Mouse (Mus musculus): Measurements from ENCODE around the gene Gm28308. TPM values are rescaled to one million over a fixed set of nuclear protein-coding genes. Genes with fewer than 3 reads are reported as not detected.

Gene Gm28308
- polyA plus RNA-seq, 1 experiment from 2014 or later, result not detected

- WGBS, result 14% methylated on average over 5 of the region's 5 CpGs
- TF ChIP-seq EP300 (IDR thresholded peaks at IDR 0.05), result no peak
- Histone ChIP-seq H3K4me2 (replicated peaks; ENCODE audit: low read depth, low read length) (peak overlapping the region; percentile 70), H3K4me3 (ENCODE audit: low read depth, low read length) (peak overlapping the region; percentile 21; the same call in 1 of the 2 replicates), H3K27me3 (replicated peaks; ENCODE audit: insufficient read depth, low read length) (peaks cover 5% of the 10 kb centered on the region; the same call in 1 of the 2 replicates), H3K9ac (replicated peaks; ENCODE audit: low read depth) (0 out of 2 replicates have a peak overlapping the region, but pooled peaks have one; percentile 34), H3K27ac (ENCODE audit: low read length) (peak overlapping the region; percentile 90), H3K36me3 (ENCODE audit: insufficient read depth, low read length) (no peaks in the 10 kb centered on the region), H3K9me3 (ENCODE audit: low read length) (no peaks in the 10 kb centered on the region), H3K4me1 (ENCODE audit: insufficient read depth, low read depth, low read length) (peaks cover 10% of the 10 kb centered on the region; the same call in 1 of the 2 replicates)
- ATAC-seq, result no peak
- no peak for DNase-seq (ENCODE audit: low spot score)
Observed at GRCm38 (mm10) chr6:52170898-52171223, 42.3 kb downstream of the Gm28308 start.

GRCm38 (mm10) chr6:52170166-52170897, 42.8 kb downstream of the Gm28308 start:
- TF ChIP-seq CTCF (IDR thresholded peaks at IDR 0.05) (no peak), EP300 (IDR thresholded peaks at IDR 0.05) (no peak)
- H3K36me3 ChIP-seq (ENCODE audit: insufficient read depth, low read length), result no peaks in the 10 kb centered on the region
- H3K27ac ChIP-seq (ENCODE audit: low read length), result peak overlapping the region; percentile 90
- no peaks in the 10 kb centered on the region for H3K9me3 ChIP-seq (ENCODE audit: low read length)
- H3K9ac ChIP-seq (replicated peaks; ENCODE audit: low read depth), result peak overlapping the region; percentile 34; the same call in 1 of the 2 replicates
- ATAC-seq (peak; percentile 64), DNase-seq (ENCODE audit: low spot score) (peak; percentile 79)
- H3K4me2 ChIP-seq (replicated peaks; ENCODE audit: low read depth, low read length), result peak overlapping the region; percentile 70
- peaks cover 10% of the 10 kb centered on the region; the same call in 1 of the 2 replicates for H3K4me1 ChIP-seq (ENCODE audit: insufficient read depth, low read depth, low read length)
- WGBS, result 6% methylated on average over 40 of the region's 40 CpGs
- H3K4me3 ChIP-seq (ENCODE audit: low read depth, low read length), result peak overlapping the region; percentile 21; the same call in 1 of the 2 replicates
- H3K27me3 ChIP-seq (replicated peaks; ENCODE audit: insufficient read depth, low read length), result peaks cover 5% of the 10 kb centered on the region; the same call in 1 of the 2 replicates

GRCm38 (mm10) chr6:52169499-52170165, 43.5 kb downstream of the Gm28308 start:
- peak overlapping the region; percentile 70 for H3K4me2 ChIP-seq (replicated peaks; ENCODE audit: low read depth, low read length)
- peak overlapping the region; percentile 21; the same call in 1 of the 2 replicates for H3K4me3 ChIP-seq (ENCODE audit: low read depth, low read length)
- DNase-seq (ENCODE audit: low spot score), result peak; percentile 44
- ATAC-seq, result no peak
- H3K36me3 ChIP-seq (ENCODE audit: insufficient read depth, low read length), result no peaks in the 10 kb centered on the region
- TF ChIP-seq EP300 (IDR thresholded peaks at IDR 0.05) (no peak), CTCF (IDR thresholded peaks at IDR 0.05) (no peak)
- H3K9me3 ChIP-seq (ENCODE audit: low read length), result no peaks in the 10 kb centered on the region
- 13% methylated on average over 16 of the region's 16 CpGs for WGBS
- peak overlapping the region; percentile 56; the same call in 1 of the 2 replicates for H3K9ac ChIP-seq (replicated peaks; ENCODE audit: low read depth)
- H3K27me3 ChIP-seq (replicated peaks; ENCODE audit: insufficient read depth, low read length), result peaks cover 5% of the 10 kb centered on the region; the same call in 1 of the 2 replicates
- peak overlapping the region; percentile 90 for H3K27ac ChIP-seq (ENCODE audit: low read length)
- H3K4me1 ChIP-seq (ENCODE audit: insufficient read depth, low read depth, low read length), result peaks cover 10% of the 10 kb centered on the region; the same call in 1 of the 2 replicates

GRCm38 (mm10) chr6:52168191-52169055, 44.7 kb downstream of the Gm28308 start:
- no peak for TF ChIP-seq CTCF (IDR thresholded peaks at IDR 0.05)
- TF ChIP-seq EP300 (IDR thresholded peaks at IDR 0.05), result no peak
- no peaks in the 10 kb centered on the region for H3K9me3 ChIP-seq (ENCODE audit: low read length)
- no peaks in the 10 kb centered on the region for H3K36me3 ChIP-seq (ENCODE audit: insufficient read depth, low read length)
- peaks cover 10% of the 10 kb centered on the region; the same call in 1 of the 2 replicates for H3K27me3 ChIP-seq (replicated peaks; ENCODE audit: insufficient read depth, low read length)
- peak overlapping the region; percentile 79 for H3K27ac ChIP-seq (ENCODE audit: low read length)
- WGBS, result 7% methylated on average over 42 of the region's 42 CpGs
- H3K4me3 ChIP-seq (ENCODE audit: low read depth, low read length), result peak overlapping the region; percentile 30
- H3K9ac ChIP-seq (replicated peaks; ENCODE audit: low read depth), result peak overlapping the region; percentile 56
- ATAC-seq (no peak), DNase-seq (ENCODE audit: low spot score) (no peak)
- H3K4me1 ChIP-seq (ENCODE audit: insufficient read depth, low read depth, low read length), result peaks cover 10% of the 10 kb centered on the region; the same call in 1 of the 2 replicates
- H3K4me2 ChIP-seq (replicated peaks; ENCODE audit: low read depth, low read length), result peak overlapping the region; percentile 70

- Histone ChIP-seq H3K4me3 (ENCODE audit: low read depth, low read length) (peak overlapping the region; percentile 30), H3K4me2 (replicated peaks; ENCODE audit: low read depth, low read length) (peak overlapping the region; percentile 70), H3K27me3 (replicated peaks; ENCODE audit: insufficient read depth, low read length) (peaks cover 11% of the 10 kb centered on the region; the same call in 1 of the 2 replicates), H3K36me3 (ENCODE audit: insufficient read depth, low read length) (no peaks in the 10 kb centered on the region), H3K9ac (replicated peaks; ENCODE audit: low read depth) (peak overlapping the region; percentile 56), H3K9me3 (ENCODE audit: low read length) (no peaks in the 10 kb centered on the region), H3K4me1 (ENCODE audit: insufficient read depth, low read depth, low read length) (peaks cover 10% of the 10 kb centered on the region; the same call in 1 of the 2 replicates), H3K27ac (ENCODE audit: low read length) (peak overlapping the region; percentile 79)
- DNase-seq (ENCODE audit: low spot score) (peak; percentile 34), ATAC-seq (no peak)
- TF ChIP-seq CTCF (IDR thresholded peaks at IDR 0.05), result no peak
- TF ChIP-seq EP300 (IDR thresholded peaks at IDR 0.05), result no peak
- 21% methylated on average over 14 of the region's 14 CpGs for WGBS
Observed at GRCm38 (mm10) chr6:52167736-52168161, 45.4 kb downstream of the Gm28308 start.

Data from lung, postnatal 0 days (tissue).